Mouse (Mus musculus) embryo, embryonic 9.5 days (tissue): ENCODE data around the gene Tspan31.

Experiments
- DNase-seq: peaks from one replicate; pipeline ENCODE4 v3.0.0-alpha.2; 2017; ENCODE audit errors: extremely low spot score

The Tspan31 gene

DNA sequence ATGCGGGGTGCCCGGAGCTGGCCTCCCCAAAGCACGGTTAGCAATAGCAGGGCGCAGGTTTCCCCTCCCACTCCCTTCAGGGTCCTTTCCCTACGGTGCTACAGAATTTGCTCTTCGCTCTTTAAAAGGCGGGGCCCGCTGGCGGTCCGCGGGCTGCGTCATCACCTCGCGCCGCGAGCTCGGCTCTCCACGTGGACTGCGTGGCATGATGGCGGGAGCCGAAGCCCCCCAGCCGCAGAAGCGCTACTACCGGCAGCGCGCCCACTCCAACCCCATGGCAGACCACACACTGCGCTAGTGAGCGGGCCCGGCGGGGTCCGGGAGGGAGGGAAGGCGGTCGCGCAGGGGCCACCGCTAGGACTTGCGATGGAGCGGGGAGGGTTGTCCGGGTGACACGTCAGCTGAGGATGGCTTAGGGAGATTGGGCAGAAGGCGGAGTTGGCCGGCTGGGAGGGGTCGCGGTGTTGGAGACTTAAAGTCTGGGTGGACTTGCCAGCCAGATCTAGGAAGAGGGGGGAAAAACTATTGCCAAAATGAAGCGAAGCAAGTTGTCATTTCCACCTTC, 28.2 kb downstream of the Tspan31 start:
- peak; percentile 96 for DNase-seq

DNA sequence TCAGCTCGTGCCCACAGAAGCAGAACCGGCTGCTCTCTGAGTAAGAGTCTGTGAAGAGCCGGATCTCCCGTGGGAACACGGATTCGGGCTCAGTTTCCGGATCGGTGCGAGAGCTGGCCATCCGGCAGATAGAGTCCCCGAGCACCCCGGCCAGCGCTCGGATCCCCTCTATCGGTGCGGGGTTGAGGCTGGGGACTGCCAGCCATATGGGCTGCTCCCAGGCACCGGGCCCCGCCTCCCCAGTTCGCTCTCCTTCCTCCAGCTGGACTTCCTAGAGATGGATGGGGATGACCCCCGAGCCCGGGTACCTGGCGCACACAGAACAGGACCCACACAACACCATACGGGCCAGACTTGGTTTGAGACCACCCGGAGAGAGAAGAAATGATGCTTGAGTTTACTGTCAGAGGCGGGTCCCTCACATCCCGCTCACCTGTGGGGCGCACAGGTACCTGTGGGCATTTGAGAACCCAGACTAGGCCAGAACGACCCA, 28.7 kb downstream of the Tspan31 start, which contains the start of the genes Mettl1 and Eef1akmt3:
Mettl1 (plus strand) TSS at position 141 of the 493 bp plus-strand sequence.
Eef1akmt3 (minus strand) TSS at position 240 of the 493 bp plus-strand sequence.
- DNase-seq: no peak

GRCm38 (mm10) chr10:127040569-127041214, 29.4 kb downstream of the Tspan31 start:
- no peak for DNase-seq

GRCm38 (mm10) chr10:127037641-127038040, 32.4 kb downstream of the Tspan31 start:
- no peak for DNase-seq

DNA sequence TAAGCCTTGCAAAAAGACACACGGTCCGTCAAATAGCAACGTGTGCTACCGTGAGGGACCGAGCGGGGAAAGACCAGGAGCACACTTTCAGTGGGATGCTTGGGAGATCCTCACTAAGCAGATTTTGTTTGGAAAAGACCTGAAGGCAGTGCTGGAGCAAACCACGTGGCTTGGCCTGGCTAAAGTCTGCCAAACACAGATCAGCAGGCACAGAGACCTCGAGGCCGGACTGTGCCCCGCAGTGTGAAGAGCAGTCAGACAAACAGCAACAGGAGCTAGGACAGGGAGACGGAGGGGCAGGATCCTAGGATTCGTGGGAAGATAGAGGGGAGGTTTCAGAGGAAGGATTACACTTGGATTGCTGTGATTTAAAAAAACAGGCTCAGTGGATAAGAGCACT, 33.8 kb downstream of the Tspan31 start:
- no peak for DNase-seq

DNA sequence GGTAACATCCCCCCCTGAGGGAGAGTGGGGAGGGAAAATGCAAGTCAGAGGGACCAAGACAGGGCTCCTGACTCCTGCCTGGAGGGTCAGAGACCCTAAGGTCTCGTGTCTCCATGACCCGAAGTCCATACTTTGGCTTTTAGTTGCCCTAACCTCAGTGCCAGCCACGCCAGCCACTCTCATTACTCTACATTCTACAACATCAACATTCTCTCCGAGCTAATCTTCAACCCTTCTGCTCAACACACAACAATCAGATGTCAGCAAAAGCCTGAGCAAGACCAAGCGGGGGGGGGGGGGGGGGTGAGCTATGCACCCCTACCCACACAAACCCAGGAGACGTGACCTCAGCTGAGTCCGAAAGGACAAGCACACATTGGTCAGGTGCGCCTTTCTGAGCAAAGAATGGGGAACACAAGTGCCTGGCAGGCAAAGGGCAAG, 36.7 kb downstream of the Tspan31 start:
- no peak for DNase-seq

DNA sequence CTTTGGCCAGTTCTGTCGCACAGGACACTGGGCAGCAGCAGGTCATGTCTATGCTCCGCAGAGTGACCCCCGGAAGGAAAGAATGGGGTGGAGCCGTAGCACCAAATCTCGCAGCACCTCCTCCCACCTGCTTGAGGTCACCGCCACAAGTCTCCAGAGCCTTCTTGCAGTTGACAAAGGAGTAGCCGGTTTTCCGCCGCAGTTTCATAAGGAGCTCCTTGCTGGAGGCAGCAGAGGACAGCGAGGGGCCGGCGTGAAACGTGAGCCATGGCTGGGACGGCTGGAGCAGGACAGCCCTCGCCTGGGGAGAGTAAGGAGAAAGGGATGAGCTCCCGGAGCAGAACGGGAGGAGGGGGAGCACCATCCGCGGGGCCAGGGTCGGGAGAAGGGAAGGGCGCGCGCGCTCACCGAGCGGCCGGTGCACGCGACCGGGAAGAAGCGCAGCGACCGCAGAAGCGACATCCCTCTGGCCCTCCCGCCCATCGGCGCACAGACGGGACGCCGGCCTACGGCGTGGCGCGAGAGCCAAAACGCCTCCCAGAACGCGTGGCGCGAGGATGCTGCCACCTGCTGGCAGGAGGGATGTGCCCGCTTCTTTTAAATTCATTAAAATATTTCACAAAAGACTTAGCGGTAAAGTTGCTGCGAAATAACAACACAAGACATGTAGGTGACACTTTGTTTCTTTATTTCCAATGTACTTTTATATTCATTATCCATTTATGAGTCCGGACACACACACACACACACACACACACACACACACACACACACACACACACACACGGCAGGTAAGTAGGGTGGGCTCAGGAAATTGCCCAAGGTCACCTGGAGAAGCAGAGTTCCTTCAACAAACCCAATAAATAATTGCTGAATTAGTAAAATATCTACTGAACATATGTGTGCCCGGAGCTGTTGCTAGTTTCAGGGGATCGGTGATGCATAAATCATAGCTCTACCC, 39.4 kb downstream of the Tspan31 start, which contains the start of gene Tsfm:
Tsfm (minus strand) TSS at position 505 of the 961 bp plus-strand sequence.
- DNase-seq: peak; percentile 89

- no peak for DNase-seq
Observed at GRCm38 (mm10) chr10:127018422-127018821, 51.6 kb downstream of the Tspan31 start.
